Mouse (Mus musculus) ovary, postnatal 14 days (tissue): Measurements from ENCODE around the gene Siah1b.

Experiments
- DNase-seq: peaks from one replicate; pipeline ENCODE4 v3.0.0; 2022; ENCODE audit warnings: low spot score

The Siah1b gene

GRCm38 (mm10) chrX:164027607-164028289 is 48.5 kb downstream of the Siah1b start, which contains the start of gene Car5b:
Car5b (minus strand) TSS chrX:164027997.
- DNase-seq, result peak; percentile 67
